Mouse (Mus musculus): ENCODE results near the gene Rxfp2.
A peak's percentile ranks its signal among the peaks of the same experiment; 100 is the strongest.

Rxfp2 gene

DNA sequence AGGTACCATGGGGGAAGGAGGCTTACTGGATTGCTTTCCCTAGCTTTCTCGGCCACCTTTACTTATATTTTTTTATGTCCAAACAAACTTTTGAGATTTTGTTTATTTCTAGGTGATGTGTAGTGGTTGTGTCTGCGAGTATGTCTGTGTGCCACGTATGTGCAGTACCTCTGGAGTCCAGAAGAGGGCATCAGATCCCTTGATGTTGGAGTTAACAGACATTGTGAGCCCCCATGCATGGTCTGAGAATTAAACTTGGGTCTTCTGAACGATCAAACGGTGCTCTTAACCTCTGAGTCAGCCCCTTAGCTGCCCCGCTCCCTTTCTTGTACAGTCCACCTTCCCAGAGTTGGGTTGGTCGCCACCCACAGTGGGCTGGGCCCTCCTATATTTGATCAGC lies 95.5 kb downstream of the Rxfp2 start:
- DNase-seq (ENCODE audit: low read depth, low spot score): peak; percentile 81

DNA sequence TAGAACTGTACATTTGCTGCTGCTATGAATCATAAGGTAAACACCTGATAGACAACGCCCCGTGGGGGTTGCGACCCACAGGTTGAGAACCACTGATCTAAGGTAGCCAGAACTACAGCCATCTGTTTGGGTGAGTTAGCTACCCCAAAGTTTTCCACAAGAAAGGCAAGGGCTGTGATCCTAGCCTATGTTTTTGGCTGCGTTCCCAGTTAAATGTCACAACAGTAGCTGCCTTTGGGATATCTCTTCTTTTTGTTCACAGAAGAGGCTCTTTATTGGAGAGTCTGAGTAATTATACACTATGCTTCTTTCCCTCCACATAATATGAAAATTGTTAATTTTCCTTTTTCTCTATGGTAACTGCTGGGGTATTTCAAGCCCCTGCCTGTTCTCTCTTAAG lies 96.3 kb downstream of the Rxfp2 start:
- no peak for DNase-seq (ENCODE audit: low read depth, low spot score)

DNA sequence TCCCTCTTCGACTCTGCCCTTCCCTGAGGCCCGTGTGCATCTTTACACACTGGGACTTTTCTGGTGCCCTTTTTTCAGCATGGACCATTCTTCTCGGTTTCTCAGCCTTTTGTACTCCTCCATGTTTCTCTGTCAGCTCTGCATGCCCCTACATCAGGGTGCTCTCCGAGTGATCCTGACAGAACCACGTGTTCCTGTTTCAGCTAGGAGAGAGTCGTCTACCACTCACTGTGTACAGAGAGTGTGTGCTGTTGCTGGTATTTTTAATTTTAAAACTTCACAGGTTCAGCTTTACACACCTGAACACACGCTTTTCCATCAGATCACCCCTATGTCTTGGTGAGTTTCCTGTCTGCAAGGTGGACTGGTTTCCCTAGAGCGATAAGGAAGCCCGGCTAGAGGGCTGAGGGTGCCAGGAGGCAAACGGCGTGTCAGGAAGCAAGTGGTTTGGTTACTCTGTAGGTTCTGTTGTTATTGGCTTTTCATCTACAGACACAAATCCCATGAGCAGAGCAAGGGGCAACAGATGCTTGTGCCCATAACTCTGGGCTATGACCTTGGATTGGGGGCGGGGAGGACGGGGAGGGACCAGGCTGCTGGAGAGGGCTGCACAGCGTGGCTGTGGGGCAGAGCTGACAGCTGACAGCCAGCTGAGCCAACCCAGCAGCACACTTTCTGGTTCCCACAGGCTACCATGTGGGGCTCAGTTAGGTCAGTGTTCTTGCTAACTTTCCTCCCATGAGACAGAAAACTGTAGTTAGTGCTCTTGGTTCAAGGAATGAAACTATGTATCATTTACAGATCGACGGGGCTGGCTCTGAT lies 97.0 kb downstream of the Rxfp2 start:
- DNase-seq (ENCODE audit: low read depth, low spot score): no peak

DNA sequence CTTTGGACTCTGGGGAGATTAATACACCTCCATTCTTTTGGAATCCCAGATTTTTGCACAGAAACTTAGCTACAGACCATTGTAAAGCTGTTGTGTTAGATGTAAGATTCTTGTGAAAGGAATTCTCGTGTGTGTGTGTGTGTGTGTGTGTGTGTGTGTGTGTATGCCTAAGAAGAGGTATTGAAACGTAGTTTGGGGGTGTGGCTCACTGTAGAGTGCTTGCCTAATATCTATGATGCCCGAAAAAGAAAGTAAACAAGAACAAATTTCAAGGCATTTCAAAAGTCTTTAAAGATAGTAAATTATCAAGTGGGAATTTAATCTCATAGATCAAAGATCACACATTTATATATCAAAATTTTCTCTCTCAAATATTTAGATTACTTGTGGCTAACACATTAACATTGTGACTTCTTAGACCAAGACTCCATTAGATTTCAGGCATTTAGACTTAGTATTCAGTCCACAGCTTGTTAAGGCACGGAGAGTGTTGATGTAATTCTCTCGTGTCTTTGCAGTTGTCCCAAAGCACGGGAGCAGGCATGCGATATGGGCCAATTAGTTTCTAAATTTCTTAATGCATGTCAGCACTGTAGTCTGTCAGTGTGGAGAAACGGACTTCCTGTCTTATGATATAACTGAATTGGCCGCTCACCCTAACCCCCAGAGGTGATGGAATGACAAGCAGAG lies 97.9 kb downstream of the Rxfp2 start:
- DNase-seq (ENCODE audit: low read depth, low spot score): no peak

DNA sequence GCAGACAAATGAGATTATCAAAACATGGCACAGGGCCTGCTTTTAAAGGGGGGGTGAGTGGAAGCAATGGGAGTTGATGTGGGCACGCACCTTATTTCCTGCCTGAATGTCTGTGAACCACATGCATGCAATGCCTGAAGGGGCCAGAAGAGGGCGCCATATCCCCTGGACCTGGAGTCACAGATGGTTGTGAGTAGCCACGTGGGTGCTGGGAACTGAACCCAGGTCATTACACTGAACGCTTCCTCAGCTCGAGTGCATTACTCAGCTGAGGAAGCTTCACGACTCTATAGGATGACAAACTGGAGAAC lies 98.4 kb downstream of the Rxfp2 start:
- DNase-seq (ENCODE audit: low read depth, low spot score): peak; percentile 60

DNA sequence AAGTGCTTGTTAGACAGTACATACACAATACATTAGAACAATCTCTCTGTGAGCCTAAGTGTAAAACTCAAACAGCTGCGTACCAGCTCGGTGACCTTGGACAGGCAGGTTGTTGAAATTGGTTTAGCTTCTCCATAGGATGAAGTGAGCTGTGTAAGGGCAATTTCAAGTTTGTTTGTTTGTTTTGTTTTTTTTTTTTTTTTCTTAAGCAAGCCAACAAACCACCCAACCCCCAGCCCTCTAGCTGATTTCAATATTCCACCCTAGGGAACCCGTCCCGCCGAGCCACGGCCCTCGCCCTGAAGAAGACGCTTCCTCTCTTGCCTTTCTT lies 99.6 kb downstream of the Rxfp2 start:
- no peak for DNase-seq (ENCODE audit: low read depth, low spot score)

DNA sequence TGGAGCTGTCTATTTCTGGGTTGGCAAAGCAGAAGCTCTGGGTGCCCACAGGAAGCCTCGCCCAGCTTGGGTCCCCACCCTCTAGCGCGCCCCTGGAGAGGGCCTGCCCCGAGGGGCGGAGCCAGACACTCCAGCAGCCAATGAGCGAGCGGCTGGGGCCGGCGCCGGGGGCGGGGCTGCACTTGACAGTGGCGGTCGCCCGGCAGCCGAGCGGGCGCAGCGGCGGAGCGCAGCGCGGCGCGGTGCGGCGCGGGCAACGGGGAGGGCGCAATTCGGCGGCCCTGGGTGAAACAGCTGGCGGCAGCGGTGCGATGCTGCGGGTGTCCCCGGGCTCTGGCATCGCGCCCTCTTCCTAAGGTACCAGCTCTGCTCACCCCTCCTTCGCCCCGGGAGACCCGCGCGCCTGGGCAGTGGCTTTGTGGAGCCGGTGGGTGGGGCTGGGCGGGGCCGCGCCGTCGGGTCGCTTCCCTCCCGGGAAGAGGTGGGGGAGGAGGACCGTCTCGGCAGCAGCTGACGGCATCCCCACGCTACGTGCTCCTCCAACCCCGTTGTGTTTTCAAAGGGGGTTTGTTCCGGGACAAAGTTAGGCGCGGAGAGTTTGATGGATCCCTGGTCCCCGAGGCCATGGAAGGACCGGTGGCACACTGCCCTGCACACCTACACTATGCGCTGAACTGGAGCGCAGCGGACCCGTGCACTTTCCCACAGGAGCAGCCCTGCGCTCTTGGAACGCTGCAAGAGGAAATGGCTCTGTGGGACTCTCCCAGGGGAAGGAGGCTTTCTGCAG lies 100.2 kb downstream of the Rxfp2 start, which contains the start of gene Fry:
Gene Fry, plus strand, starts transcription at position 191 of the 787 bp plus-strand sequence.
- peak; percentile 95 for DNase-seq (ENCODE audit: low read depth, low spot score)

DNA sequence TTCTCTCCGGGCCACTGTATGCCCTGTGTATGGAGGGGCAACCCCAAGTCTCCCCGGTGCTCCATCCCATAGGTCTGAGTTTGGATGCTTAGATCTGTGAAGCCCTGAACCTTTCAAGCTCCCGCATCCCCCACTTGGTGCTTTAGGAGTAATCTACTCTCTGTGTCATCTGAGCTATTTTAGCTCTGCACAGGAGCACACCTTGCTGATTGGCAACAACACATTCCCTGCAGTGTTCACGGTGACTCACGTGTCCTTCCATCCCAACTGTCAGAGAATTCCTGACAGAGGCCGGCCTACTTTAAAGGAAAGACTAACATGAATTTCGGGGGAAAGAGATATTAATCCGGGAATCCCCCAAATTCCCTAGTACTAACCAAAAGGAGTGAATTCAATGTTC lies 102.2 kb downstream of the Rxfp2 start:
- DNase-seq (ENCODE audit: low read depth, low spot score): no peak

DNA sequence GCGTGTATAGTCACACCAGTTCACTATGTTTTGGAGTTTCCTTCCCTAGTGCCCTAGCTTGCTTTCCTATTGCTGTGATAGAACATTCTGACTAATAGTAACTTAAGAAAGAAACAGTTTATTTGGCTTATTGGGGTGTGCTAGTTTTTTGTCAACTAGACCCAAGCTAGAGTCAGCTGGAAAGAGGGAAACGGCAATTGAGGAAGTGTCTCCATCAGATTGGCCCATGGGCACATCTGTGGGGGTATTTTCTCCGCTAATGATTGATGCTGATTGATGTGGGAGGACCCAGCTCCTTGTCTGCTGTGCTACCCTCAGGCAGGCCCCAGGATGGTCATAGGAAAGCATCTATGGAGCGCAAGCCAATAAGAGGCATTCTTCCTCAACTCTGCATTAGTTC lies 103.6 kb downstream of the Rxfp2 start:
- DNase-seq (ENCODE audit: low read depth, low spot score): no peak

DNA sequence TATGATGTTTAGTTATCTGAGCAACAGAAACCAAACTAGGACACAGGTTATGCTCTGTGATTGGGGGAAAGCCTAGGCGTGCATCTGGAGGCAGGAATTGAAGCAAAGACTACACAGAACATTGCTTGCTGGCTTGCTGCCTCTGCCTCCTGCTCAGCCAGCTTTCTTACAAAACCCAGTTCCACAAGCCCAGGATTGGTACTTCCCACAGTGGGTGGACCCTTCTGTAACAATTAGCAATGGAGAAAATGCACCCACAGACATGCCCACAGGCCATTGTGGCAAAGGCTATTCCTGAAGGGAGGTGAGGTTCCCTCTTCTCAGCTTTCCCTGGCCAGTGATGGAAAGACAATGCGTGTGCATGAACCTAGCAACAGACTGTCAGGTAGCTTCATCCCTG lies 104.1 kb downstream of the Rxfp2 start:
- DNase-seq (ENCODE audit: low read depth, low spot score): no peak

DNA sequence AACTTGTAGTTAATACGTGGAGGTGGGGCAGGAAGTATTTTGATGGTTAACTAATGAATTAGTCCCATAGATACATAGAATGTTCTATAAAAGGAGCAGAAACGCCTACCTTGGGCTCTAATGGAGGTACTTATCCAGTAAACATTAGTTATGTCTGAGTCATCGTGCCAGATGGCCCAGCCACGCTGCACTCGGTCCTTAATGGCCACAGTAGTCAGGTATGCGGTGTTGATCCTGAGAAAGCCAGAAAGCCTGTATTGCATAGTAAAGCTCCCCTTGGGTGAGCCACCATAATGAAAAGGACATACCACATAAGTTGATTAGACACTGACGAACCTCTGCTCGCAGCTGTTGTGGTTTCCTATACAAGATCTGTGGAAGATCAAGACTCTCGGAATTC lies 107.4 kb downstream of the Rxfp2 start:
- DNase-seq (ENCODE audit: low read depth, low spot score): no peak

DNA sequence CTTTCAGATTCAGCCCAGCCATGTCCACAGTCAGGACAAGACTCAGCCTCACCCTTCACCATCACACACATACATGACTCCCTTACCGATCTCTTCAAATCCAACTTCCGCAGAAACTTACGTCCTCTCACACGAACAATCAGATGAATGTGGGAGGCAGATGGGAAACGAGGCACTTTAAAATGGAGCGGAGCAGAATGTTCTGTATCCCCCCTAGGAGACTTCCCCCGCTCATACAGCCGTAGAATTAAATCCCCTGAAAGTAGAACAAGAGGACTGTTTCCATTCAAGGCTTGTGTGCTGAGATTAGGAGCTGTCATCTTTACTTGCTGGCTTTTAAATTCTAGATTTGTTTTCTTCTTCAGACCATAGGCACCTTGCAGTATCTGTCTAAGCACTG lies 110.0 kb downstream of the Rxfp2 start:
- DNase-seq (ENCODE audit: low read depth, low spot score): no peak

DNA sequence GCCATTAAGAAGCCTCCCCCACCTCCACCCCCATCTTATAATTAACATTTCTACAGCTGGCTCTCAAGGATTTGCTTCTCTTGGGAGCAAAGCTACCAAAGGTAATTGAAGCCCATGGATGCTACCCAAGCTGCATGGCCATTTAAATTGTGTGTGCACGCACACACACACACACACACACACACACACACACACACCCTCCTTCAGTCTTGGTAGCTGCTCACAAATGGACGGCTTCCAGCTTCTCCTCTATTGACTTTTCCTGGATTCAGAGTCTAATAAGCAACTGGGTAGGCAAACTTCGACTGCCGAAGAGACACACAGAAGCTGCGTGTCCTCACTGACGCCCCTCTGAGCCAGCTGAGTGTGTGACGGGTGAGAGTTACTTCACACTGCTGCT lies 111.7 kb downstream of the Rxfp2 start:
- no peak for DNase-seq (ENCODE audit: low read depth, low spot score)

DNA sequence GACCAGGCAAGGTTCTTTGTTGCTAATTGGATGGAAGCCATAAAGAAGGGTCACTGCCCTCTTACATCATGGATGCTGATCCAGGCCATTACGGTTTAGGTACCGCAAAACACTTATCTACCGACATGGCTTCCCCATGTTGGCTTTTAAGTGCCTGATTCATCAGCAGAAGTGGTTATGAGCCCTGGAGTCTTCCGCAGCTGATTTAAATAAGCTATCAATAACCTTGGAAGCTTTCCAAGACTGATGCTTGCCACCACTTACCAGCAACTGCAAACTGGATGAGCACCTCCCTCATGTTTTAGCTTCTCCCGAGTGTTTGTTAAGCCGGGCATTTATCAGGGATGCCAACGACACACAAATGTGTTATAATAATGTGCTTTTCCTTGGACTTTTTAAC lies 112.7 kb downstream of the Rxfp2 start:
- no peak for DNase-seq (ENCODE audit: low read depth, low spot score)
